In the genomic region with DNA sequence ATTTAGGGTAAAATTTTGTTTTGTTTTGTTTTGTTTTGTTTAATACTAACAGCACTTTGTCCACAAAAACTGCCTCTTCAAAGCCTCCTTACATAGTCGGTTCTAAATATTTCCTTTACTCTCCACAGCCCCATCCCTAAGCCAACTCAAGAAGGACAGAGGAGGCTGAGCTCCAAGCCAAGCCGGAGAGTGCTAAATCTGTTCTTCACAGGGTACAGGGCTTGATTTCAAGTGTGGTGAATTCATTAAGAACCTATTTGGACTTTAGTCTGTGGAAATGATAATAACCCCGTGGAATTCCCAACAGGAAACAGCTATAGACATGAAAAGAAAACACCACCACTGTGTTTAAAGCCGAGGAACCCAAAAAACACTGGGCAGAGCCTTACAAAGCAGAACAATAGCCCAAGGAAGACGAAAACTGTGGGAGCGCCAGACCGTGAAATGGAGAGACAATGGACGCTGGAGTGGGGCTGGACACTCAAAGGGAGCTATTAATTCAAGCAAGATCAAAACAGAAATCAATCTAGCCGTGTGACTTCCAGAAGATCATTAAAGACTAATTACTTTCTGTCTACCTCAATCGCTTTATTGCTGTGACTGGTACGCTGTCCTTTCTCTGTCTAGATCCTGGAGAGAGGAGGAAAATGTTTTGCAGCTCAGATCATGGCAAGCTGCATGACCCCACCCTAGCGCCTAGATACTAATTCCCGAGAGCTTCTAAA, we compare ENCODE assay signal across 12 mouse cellular contexts.
DNase-seq lines count a peak whose midpoint lies in the region; ATAC-seq and TF ChIP-seq lines count a peak whose summit lies in the region.
"Had no signal": no experiment of that assay in that cellular context is flagged by ENCODE, and none has a peak within 500 bp of the region (broad histone marks: within the 10 kb centered on the region; RNA-seq: fewer than 3 reads in every experiment).

No protein-coding gene starts in this region.

- H3K9me3 ChIP-seq in forebrain, embryonic 15.5 days, result no peaks in the 10 kb centered on the region
- H3K9me3 ChIP-seq in midbrain, embryonic 13.5 days, result no peaks in the 10 kb centered on the region
- H3K9me3 ChIP-seq: heart, embryonic 13.5 days; limb, embryonic 12.5 days; lung, embryonic 15.5 days had no signal

- peak overlapping the region; percentile 11; the same call in 1 of the 2 replicates for H3K4me3 ChIP-seq in forebrain, embryonic 15.5 days
- H3K4me3 ChIP-seq in midbrain, embryonic 13.5 days (replicated peaks), result peak overlapping the region; percentile 14; the same call in 1 of the 2 replicates
- H3K4me3 ChIP-seq: heart, embryonic 13.5 days; limb, embryonic 12.5 days; lung, embryonic 15.5 days; myocyte had no signal

- peak overlapping the region; percentile 27 for H3K4me2 ChIP-seq in forebrain, embryonic 15.5 days (replicated peaks)
- peak overlapping the region; percentile 48 for H3K4me2 ChIP-seq in midbrain, embryonic 13.5 days (replicated peaks)
- H3K4me2 ChIP-seq: heart, embryonic 13.5 days; limb, embryonic 12.5 days; lung, embryonic 15.5 days had no signal

- TF ChIP-seq CTCF in brain, embryonic 14.5 days (IDR thresholded peaks at IDR 0.05; ENCODE audit: borderline replicate concordance, extremely low read depth, insufficient read depth, insufficient read length), result no peak

- H3K4me1 ChIP-seq in forebrain, embryonic 15.5 days, result peaks cover 12% of the 10 kb centered on the region
- H3K4me1 ChIP-seq in midbrain, embryonic 13.5 days (replicated peaks), result peaks cover 10% of the 10 kb centered on the region
- H3K4me1 ChIP-seq: heart, embryonic 13.5 days; limb, embryonic 12.5 days; lung, embryonic 15.5 days had no signal

- H3K36me3 ChIP-seq in forebrain, embryonic 15.5 days, result no peaks in the 10 kb centered on the region
- no peaks in the 10 kb centered on the region for H3K36me3 ChIP-seq in midbrain, embryonic 13.5 days
- H3K36me3 ChIP-seq: heart, embryonic 13.5 days; limb, embryonic 12.5 days; lung, embryonic 15.5 days had no signal

- peak; percentile 85 for DNase-seq in Muller cell, postnatal 12 days (ENCODE audit: inconsistent ontology term)
- DNase-seq in brain, embryonic 14.5 days (ENCODE audit: low read depth), result peak; percentile 93
- no peak for DNase-seq in urinary bladder, postnatal 10 days (ENCODE audit: low spot score)
- DNase-seq in lung, postnatal 14 days, result no peak
- DNase-seq: cerebellum, postnatal 25 days had no signal

- peak; percentile 94 for ATAC-seq in forebrain, embryonic 15.5 days (replicated peaks)
- ATAC-seq in midbrain, embryonic 13.5 days, result peak; percentile 94
- ATAC-seq in cerebellum, adult (ENCODE audit: insufficient number of reproducible peaks, low FRiP score, low TSS enrichment), result no peak; the same call in 1 of the 2 replicates

- WGBS in forebrain, embryonic 15.5 days, result 2% methylated on average over 13 of the region's 13 CpGs
- WGBS in midbrain, embryonic 13.5 days, result 2% methylated on average over 13 of the region's 13 CpGs

- H3K27ac ChIP-seq in forebrain, embryonic 15.5 days (replicated peaks), result 0 out of 2 replicates have a peak overlapping the region, but pooled peaks have one; percentile 0
- H3K27ac ChIP-seq in midbrain, embryonic 13.5 days, result peak overlapping the region; percentile 40; the same call in 1 of the 2 replicates
- H3K27ac ChIP-seq: heart, embryonic 13.5 days; limb, embryonic 12.5 days; lung, embryonic 15.5 days had no signal

- TF ChIP-seq POLR2A in brain, embryonic 14.5 days (IDR thresholded peaks at IDR 0.05; ENCODE audit: borderline replicate concordance, extremely low read depth, insufficient read depth, insufficient read length, poor library complexity, severe bottlenecking), result no peak

- H3K27me3 ChIP-seq in forebrain, embryonic 15.5 days, result no peaks in the 10 kb centered on the region; the same call in 1 of the 2 replicates
- peaks cover 39% of the 10 kb centered on the region for H3K27me3 ChIP-seq in midbrain, embryonic 13.5 days
- H3K27me3 ChIP-seq: limb, embryonic 12.5 days; lung, embryonic 15.5 days had no signal

- H3K9ac ChIP-seq in forebrain, embryonic 15.5 days (replicated peaks), result 0 out of 2 replicates have a peak overlapping the region, but pooled peaks have one; percentile 13
- 0 out of 2 replicates have a peak overlapping the region, but pooled peaks have one; percentile 32 for H3K9ac ChIP-seq in midbrain, embryonic 13.5 days (replicated peaks)
- H3K9ac ChIP-seq: heart, embryonic 13.5 days; limb, embryonic 12.5 days; lung, embryonic 15.5 days had no signal

Comparison
In these comparisons a context has a peak if more than half of its experiments do, and no peak if none do; other contexts are left out.
1. DNase-seq: peak in Muller cell, postnatal 12 days (single experiment) and brain, embryonic 14.5 days (single experiment); none in urinary bladder, postnatal 10 days (single experiment) and lung, postnatal 14 days (single experiment).